Mouse (Mus musculus) small intestine, adult 2 months (tissue): ENCODE results near the gene Rfx1.

Experiments
- CTCF ChIP-seq: fragments of 200-500 bp; IDR thresholded peaks from 2 replicates; pipeline ENCODE4 v1.5.1; 2012; ENCODE audit warnings: low read depth, mild to moderate bottlenecking, control low read depth, inconsistent platforms, low read length, moderate library complexity, mixed read lengths; ENCODE audit not compliant: insufficient replicate concordance, insufficient read length; ENCODE audit errors: extremely low read depth
- POLR2A ChIP-seq: fragments of 200-500 bp; IDR thresholded peaks from 2 replicates; pipeline ENCODE4 v1.6.1; 2012; ENCODE audit warnings: low read depth, mild to moderate bottlenecking, control low read depth, inconsistent platforms, low read length, moderate library complexity

- no peak for TF ChIP-seq CTCF
- no peak for TF ChIP-seq POLR2A
Observed at GRCm38 (mm10) chr8:84065457-84066072, 1.1 kb upstream of the Rfx1 start.
